Mouse (Mus musculus): ENCODE measurements around the gene Lmf1. TPM values are rescaled to one million over a fixed set of nuclear protein-coding genes. Genes with fewer than 3 reads are reported as not detected.

Gene Lmf1
- polyA plus RNA-seq, 1 experiment from 2014 or later, result 24.0 TPM

- Histone ChIP-seq H3K4me1 (peaks cover 59% of the 10 kb centered on the region), H3K9me3 (no peaks in the 10 kb centered on the region), H3K27ac (peak within 1 kb of the TSS; percentile 81), H3K36me3 (replicated peaks) (peaks cover 11% of the 10 kb centered on the region), H3K4me3 (peak within 1 kb of the TSS; percentile 73), H3K27me3 (ENCODE audit: poor library complexity, severe bottlenecking) (peaks cover 93% of the 10 kb centered on the region)
- under 1% methylated on average over 61 of the region's 61 CpGs for WGBS
- peak; percentile 90 for DNase-seq (ENCODE audit: extremely low spot score, low spot score)
Measured at GRCm38 (mm10) chr17:25570648-25571452, 8.0 kb upstream of the Lmf1 start, which contains the start of gene Sox8. Gene Sox8, minus strand, starts transcription at chr17:25570686.

DNA sequence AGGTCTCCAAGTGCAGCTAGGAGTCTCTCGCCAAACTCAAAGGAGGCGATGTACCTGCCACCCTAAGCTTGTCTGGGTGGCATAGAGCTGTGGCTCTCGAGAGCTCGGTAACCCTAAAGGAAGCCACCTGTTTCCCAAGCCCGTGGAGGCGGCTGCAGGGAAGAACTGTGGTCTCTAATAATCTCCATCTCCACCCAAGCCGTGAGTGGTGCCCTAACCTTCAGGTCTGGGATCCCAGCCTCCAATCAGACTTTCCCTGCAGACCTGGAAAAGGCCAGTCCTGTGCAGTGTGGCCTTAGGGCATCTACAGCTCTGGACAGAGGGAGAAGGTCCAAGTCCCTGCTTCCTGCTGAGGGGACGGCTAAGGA lies 7.4 kb upstream of the Lmf1 start:
- no peak for DNase-seq (ENCODE audit: extremely low spot score, low spot score)
- Histone ChIP-seq H3K27ac (peak overlapping the region; percentile 81), H3K27me3 (ENCODE audit: poor library complexity, severe bottlenecking) (peaks cover 88% of the 10 kb centered on the region), H3K4me3 (peak overlapping the region; percentile 73), H3K4me1 (peaks cover 55% of the 10 kb centered on the region), H3K36me3 (replicated peaks) (peaks cover 11% of the 10 kb centered on the region), H3K9me3 (no peaks in the 10 kb centered on the region)
- WGBS, result 3% methylated on average over 8 of the region's 8 CpGs

GRCm38 (mm10) chr17:25575208-25575971 lies 3.5 kb upstream of the Lmf1 start:
- H3K27me3 ChIP-seq (ENCODE audit: poor library complexity, severe bottlenecking), result peaks cover 60% of the 10 kb centered on the region
- H3K27ac ChIP-seq, result no peak overlapping the region
- no peak overlapping the region for H3K4me3 ChIP-seq
- 0 out of 2 replicates have a peak, but pooled peaks cover 3% of the 10 kb centered on the region for H3K36me3 ChIP-seq (replicated peaks)
- WGBS, result 83% methylated on average over 12 of the region's 12 CpGs
- peaks cover 50% of the 10 kb centered on the region for H3K4me1 ChIP-seq
- DNase-seq (ENCODE audit: extremely low spot score, low spot score), result no peak
- no peaks in the 10 kb centered on the region for H3K9me3 ChIP-seq

GRCm38 (mm10) chr17:25576034-25576433 lies 2.9 kb upstream of the Lmf1 start:
- WGBS, result 72% methylated on average over 2 of the region's 2 CpGs
- H3K9me3 ChIP-seq, result no peaks in the 10 kb centered on the region
- peaks cover 58% of the 10 kb centered on the region for H3K27me3 ChIP-seq (ENCODE audit: poor library complexity, severe bottlenecking)
- no peak for DNase-seq (ENCODE audit: extremely low spot score, low spot score)
- peaks cover 45% of the 10 kb centered on the region for H3K4me1 ChIP-seq
- 0 out of 2 replicates have a peak, but pooled peaks cover 5% of the 10 kb centered on the region for H3K36me3 ChIP-seq (replicated peaks)
- no peak overlapping the region for H3K27ac ChIP-seq
- H3K4me3 ChIP-seq, result no peak overlapping the region

- Histone ChIP-seq H3K4me1 (peaks cover 43% of the 10 kb centered on the region), H3K27me3 (ENCODE audit: poor library complexity, severe bottlenecking) (peaks cover 46% of the 10 kb centered on the region), H3K9me3 (no peaks in the 10 kb centered on the region), H3K4me3 (no peak overlapping the region; the same call in 1 of the 2 replicates), H3K36me3 (replicated peaks) (0 out of 2 replicates have a peak, but pooled peaks cover 5% of the 10 kb centered on the region), H3K27ac (no peak overlapping the region)
- WGBS, result 40% methylated on average over 6 of the region's 6 CpGs
- no peak for DNase-seq (ENCODE audit: extremely low spot score, low spot score)
Measured at GRCm38 (mm10) chr17:25577263-25577662, 1.6 kb upstream of the Lmf1 start.

- Histone ChIP-seq H3K4me1 (peaks cover 44% of the 10 kb centered on the region), H3K9me3 (no peaks in the 10 kb centered on the region), H3K27ac (no peak overlapping the region), H3K4me3 (no peak overlapping the region; the same call in 1 of the 2 replicates), H3K27me3 (ENCODE audit: poor library complexity, severe bottlenecking) (peaks cover 42% of the 10 kb centered on the region), H3K36me3 (replicated peaks) (0 out of 2 replicates have a peak, but pooled peaks cover 5% of the 10 kb centered on the region)
- no peak for DNase-seq (ENCODE audit: extremely low spot score, low spot score)
- WGBS, result 59% methylated on average over 2 of the region's 2 CpGs
Measured at GRCm38 (mm10) chr17:25577702-25578101, 1.2 kb upstream of the Lmf1 start.

GRCm38 (mm10) chr17:25579332-25580047 lies 605 bp downstream of the Lmf1 start:
- DNase-seq (ENCODE audit: extremely low spot score, low spot score), result no peak
- WGBS, result 7% methylated on average over 21 of the region's 21 CpGs
- peak overlapping the region; percentile 93 for H3K27ac ChIP-seq
- peak overlapping the region; percentile 79 for H3K4me3 ChIP-seq
- peaks cover 8% of the 10 kb centered on the region for H3K36me3 ChIP-seq (replicated peaks)
- peaks cover 24% of the 10 kb centered on the region for H3K27me3 ChIP-seq (ENCODE audit: poor library complexity, severe bottlenecking)
- peaks cover 52% of the 10 kb centered on the region for H3K4me1 ChIP-seq
- H3K9me3 ChIP-seq, result no peaks in the 10 kb centered on the region

DNA sequence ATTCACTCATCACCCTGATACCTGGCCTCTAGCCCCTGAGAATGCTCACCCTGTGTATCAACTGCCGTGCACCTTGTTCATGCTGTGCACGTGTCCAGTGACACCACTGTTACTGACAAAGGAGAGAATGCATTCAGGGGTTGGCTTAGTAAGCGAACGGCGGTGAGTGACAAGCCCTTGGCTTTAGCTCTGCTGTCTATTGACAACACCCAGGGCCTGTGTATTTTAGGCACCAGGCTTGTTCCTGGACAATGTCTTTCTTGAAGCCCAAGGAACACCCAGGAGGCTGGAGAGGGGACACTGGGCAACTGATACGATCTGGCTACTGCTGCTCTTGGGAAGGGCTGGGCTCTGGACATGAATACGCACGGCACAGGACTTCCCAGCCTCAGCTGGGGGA lies 3.2 kb downstream of the Lmf1 start:
- H3K4me1 ChIP-seq, result peaks cover 50% of the 10 kb centered on the region
- 86% methylated on average over 8 of the region's 8 CpGs for WGBS
- H3K36me3 ChIP-seq (replicated peaks), result peaks cover 33% of the 10 kb centered on the region
- DNase-seq (ENCODE audit: extremely low spot score, low spot score), result no peak
- H3K27ac ChIP-seq, result no peak overlapping the region
- H3K4me3 ChIP-seq, result no peak overlapping the region
- H3K27me3 ChIP-seq (ENCODE audit: poor library complexity, severe bottlenecking), result peaks cover 8% of the 10 kb centered on the region
- H3K9me3 ChIP-seq, result no peaks in the 10 kb centered on the region

- Histone ChIP-seq H3K27ac (no peak overlapping the region), H3K4me3 (no peak overlapping the region), H3K36me3 (replicated peaks) (peaks cover 43% of the 10 kb centered on the region), H3K9me3 (no peaks in the 10 kb centered on the region), H3K4me1 (peaks cover 43% of the 10 kb centered on the region), H3K27me3 (ENCODE audit: poor library complexity, severe bottlenecking) (no peaks in the 10 kb centered on the region)
- DNase-seq (ENCODE audit: extremely low spot score, low spot score), result no peak
- WGBS, result 79% methylated on average over 4 of the region's 4 CpGs
Measured at GRCm38 (mm10) chr17:25583099-25583498, 4.2 kb downstream of the Lmf1 start.

DNA sequence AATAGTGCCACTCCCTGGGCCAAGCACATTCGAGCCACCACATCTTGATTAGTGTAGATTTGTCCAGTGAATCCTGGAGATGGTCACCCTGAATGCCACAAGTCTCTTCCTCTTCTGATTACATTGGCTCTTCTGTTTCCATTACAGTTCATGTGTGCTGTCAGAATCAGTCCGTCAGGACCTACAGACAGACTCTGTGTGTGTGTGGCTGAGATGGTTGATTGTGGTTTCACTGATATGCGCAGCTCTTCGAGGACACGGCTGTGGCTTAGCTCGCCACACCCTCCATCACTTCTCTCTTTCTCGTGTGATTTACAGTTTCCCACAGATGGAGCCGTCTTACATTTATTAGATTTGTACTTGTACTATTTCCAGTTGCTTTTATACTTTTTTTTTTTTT lies 5.0 kb downstream of the Lmf1 start:
- no peak for DNase-seq (ENCODE audit: extremely low spot score, low spot score)
- Histone ChIP-seq H3K9me3 (no peaks in the 10 kb centered on the region), H3K4me1 (peaks cover 35% of the 10 kb centered on the region), H3K36me3 (replicated peaks) (peaks cover 50% of the 10 kb centered on the region), H3K27me3 (ENCODE audit: poor library complexity, severe bottlenecking) (no peaks in the 10 kb centered on the region), H3K27ac (no peak overlapping the region), H3K4me3 (no peak overlapping the region)
- 90% methylated on average over 8 of the region's 8 CpGs for WGBS

GRCm38 (mm10) chr17:25584646-25585045 lies 5.8 kb downstream of the Lmf1 start:
- 93% methylated on average over 9 of the region's 9 CpGs for WGBS

DNA sequence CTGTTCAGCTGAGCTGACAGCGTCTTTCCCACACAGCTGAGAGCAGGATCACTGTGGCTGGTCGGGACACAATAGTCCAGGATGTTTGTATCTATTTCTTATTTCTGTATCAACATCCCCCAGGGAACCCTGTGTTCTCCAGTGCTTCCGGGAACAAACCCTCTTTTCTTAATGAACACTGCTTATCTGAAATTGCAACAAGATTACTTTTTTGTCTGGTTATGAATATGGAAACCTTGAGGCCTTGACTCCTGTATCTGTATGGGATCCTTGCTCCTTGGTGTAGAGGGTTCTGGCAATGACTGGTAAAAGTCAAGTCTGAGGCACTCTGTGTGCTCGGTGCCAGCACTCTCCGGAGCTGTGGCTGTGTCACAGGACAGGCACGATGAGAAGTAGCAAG lies 11.2 kb downstream of the Lmf1 start:
- H3K27ac ChIP-seq, result no peak overlapping the region
- peaks cover 9% of the 10 kb centered on the region for H3K9me3 ChIP-seq
- H3K4me3 ChIP-seq, result no peak overlapping the region
- H3K27me3 ChIP-seq (ENCODE audit: poor library complexity, severe bottlenecking), result no peaks in the 10 kb centered on the region
- H3K36me3 ChIP-seq (replicated peaks), result peaks cover 74% of the 10 kb centered on the region
- WGBS, result 92% methylated on average over 6 of the region's 6 CpGs
- H3K4me1 ChIP-seq, result peaks cover 28% of the 10 kb centered on the region
- no peak for DNase-seq (ENCODE audit: extremely low spot score, low spot score)

More at GRCm38 (mm10) chr17:25584646-25585045, 5.8 kb downstream of the Lmf1 start:
- Histone ChIP-seq H3K36me3 (replicated peaks) (peaks cover 58% of the 10 kb centered on the region), H3K27ac (no peak overlapping the region), H3K27me3 (ENCODE audit: poor library complexity, severe bottlenecking) (no peaks in the 10 kb centered on the region), H3K4me3 (no peak overlapping the region), H3K4me1 (peaks cover 31% of the 10 kb centered on the region), H3K9me3 (no peaks in the 10 kb centered on the region)
- no peak for DNase-seq (ENCODE audit: extremely low spot score, low spot score)

Data from forebrain, embryonic 10.5 days (tissue).